Mouse (Mus musculus) G1E (cell line): ENCODE data around the gene Mocs1.

Source experiments
- CTCF ChIP-seq: IDR thresholded peaks from 2 replicates; pipeline ENCODE4 v1.5.1; 2012; ENCODE audit warnings: low read depth, low read length, inconsistent platforms, mixed read lengths
- GATA1 ChIP-seq: IDR thresholded peaks from 2 replicates; pipeline ENCODE4 v1.6.1; 2012; ENCODE audit warnings: borderline replicate concordance, low read length, inconsistent platforms, mixed read lengths
- POLR2AphosphoS5 ChIP-seq: IDR thresholded peaks from 2 replicates; pipeline ENCODE4 v1.6.1; 2012; ENCODE audit warnings: low read depth, low read length, inconsistent platforms; ENCODE audit not compliant: insufficient replicate concordance
- TAL1 ChIP-seq: conservative IDR thresholded peaks from 2 replicates; pipeline ENCODE4 v1.6.1; 2012; ENCODE audit warnings: low read depth, low read length, inconsistent platforms, mixed read lengths

DNA sequence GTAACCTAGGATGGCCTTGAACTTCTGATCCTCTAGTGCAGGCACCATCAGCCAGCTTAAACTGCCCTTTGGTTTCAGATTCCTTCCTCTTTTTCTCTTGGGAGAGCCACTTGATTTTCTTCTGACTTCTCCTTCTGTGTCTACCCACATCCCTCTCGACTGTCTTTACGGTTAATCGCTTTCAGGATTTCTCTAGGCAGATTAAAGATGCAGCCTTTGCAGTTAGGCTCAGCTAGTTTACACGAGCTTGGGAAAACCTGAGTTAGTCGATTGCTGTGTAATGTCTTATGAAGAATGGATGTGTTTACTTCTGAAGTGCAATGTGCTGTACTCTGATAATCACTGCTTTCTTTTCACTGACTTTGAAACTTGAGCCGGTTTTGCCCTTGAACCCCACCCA, 8.5 kb downstream of the Mocs1 start:
- no peak for TF ChIP-seq CTCF
- TF ChIP-seq GATA1: no peak
- TF ChIP-seq TAL1: no peak
- TF ChIP-seq POLR2AphosphoS5: no peak
